Mouse (Mus musculus) kidney, postnatal 0 days (tissue): ENCODE measurements around the gene Cbx6. TPM values are rescaled to one million over a fixed set of nuclear protein-coding genes. Genes with fewer than 3 reads are reported as not detected.

Experiments used
- ATAC-seq: fragments of 200-750 bp; cut with Nextera tagmentation; replicated peaks from 2 replicates; pipeline ENCODE4 v1.8.0; 2017; ENCODE audit warnings: low read depth, moderate number of reproducible peaks, moderate TSS enrichment, moderate library complexity; ENCODE audit not compliant: low FRiP score
- DNase-seq: peaks from one replicate; pipeline ENCODE4 v3.0.0-alpha.2; 2016; ENCODE audit warnings: low spot score
- H3K27ac ChIP-seq: fragments of 300-500 bp; sonication (generic); 2 replicates; pipeline ENCODE4 v1.5.1; 2014; ENCODE audit warnings: mild to moderate bottlenecking
- H3K27me3 ChIP-seq: fragments of 300-500 bp; sonication (generic); 2 replicates; pipeline ENCODE4 v1.6.1; 2014; ENCODE audit warnings: low read length, mixed read lengths; ENCODE audit not compliant: insufficient read depth
- H3K36me3 ChIP-seq: fragments of 300-500 bp; sonication (generic); 2 replicates; pipeline ENCODE4 v1.6.1; 2014; ENCODE audit warnings: low read length, mixed read lengths; ENCODE audit not compliant: insufficient read depth
- H3K4me1 ChIP-seq: fragments of 300-500 bp; sonication (generic); replicated peaks from 2 replicates; pipeline ENCODE4 v1.6.1; 2014; ENCODE audit warnings: antibody characterized with exemption, low read length, mixed read lengths; ENCODE audit not compliant: insufficient read depth
- H3K4me2 ChIP-seq: fragments of 300-500 bp; sonication (generic); 2 replicates; pipeline ENCODE4 v1.6.1; 2014; ENCODE audit warnings: mild to moderate bottlenecking, low read length, moderate library complexity, mixed read lengths
- H3K4me3 ChIP-seq: fragments of 300-500 bp; sonication (generic); replicated peaks from 2 replicates; pipeline ENCODE4 v1.5.1; 2014; ENCODE audit warnings: low read depth, low read length
- H3K9ac ChIP-seq: fragments of 300-500 bp; sonication (generic); 2 replicates; pipeline ENCODE4 v1.6.1; 2014; ENCODE audit warnings: low read depth, low read length
- H3K9me3 ChIP-seq: fragments of 300-500 bp; sonication (generic); replicated peaks from 2 replicates; pipeline ENCODE4 v1.6.1; 2016; ENCODE audit warnings: low read length, inconsistent platforms, mixed read lengths
- CTCF ChIP-seq: IDR thresholded peaks from 2 replicates; pipeline ENCODE4 v1.5.1; 2016; ENCODE audit warnings: antibody characterized with exemption, low read depth, mild to moderate bottlenecking, moderate library complexity
- WGBS: fragments of 180-500 bp; shearing (Covaris S2); extraction: QIAGEN DNeasy Blood & Tissue Kit; methylation state at CpG from one replicate; pipeline ENCODE4 v1.1.7; 2014; 5-methylcytosine and 5-hydroxymethylcytosine counted together
- polyA plus RNA-seq: library from polyadenylated mRNA; unstranded; fragments of >200 nt; fragmentation: Nextera tagmentation; extraction: Ambion mirVana; gene quantifications from 2 replicates; pipeline ENCODE4 v1.2.1, GENCODE M21; 2015

Cbx6 gene
- polyA plus RNA-seq, 1 experiment from 2014 or later: 39.0 TPM

- TF ChIP-seq CTCF: no peak
- Histone ChIP-seq H3K9ac (no peak overlapping the region), H3K27ac (no peak overlapping the region), H3K9me3 (no peaks in the 10 kb centered on the region), H3K4me1 (0 out of 2 replicates have a peak, but pooled peaks cover 3% of the 10 kb centered on the region), H3K27me3 (peaks cover 24% of the 10 kb centered on the region), H3K4me2 (no peak overlapping the region), H3K4me3 (no peak overlapping the region), H3K36me3 (no peaks in the 10 kb centered on the region)
- 43% methylated on average over 1 of the region's 1 CpGs for WGBS
- DNase-seq (no peak), ATAC-seq (no peak)
Measured at GRCm38 (mm10) chr15:79807050-79807449, 27.4 kb downstream of the Cbx6 start.

GRCm38 (mm10) chr15:79805246-79805645, 29.2 kb downstream of the Cbx6 start:
- H3K9ac ChIP-seq: no peak overlapping the region
- DNase-seq (no peak), ATAC-seq (no peak)
- 0 out of 2 replicates have a peak, but pooled peaks cover 3% of the 10 kb centered on the region for H3K4me1 ChIP-seq
- TF ChIP-seq CTCF: no peak
- no peak overlapping the region; the same call in 1 of the 2 replicates for H3K4me2 ChIP-seq
- H3K9me3 ChIP-seq: no peaks in the 10 kb centered on the region
- no peak overlapping the region for H3K27ac ChIP-seq
- H3K4me3 ChIP-seq: no peak overlapping the region
- H3K36me3 ChIP-seq: no peaks in the 10 kb centered on the region
- H3K27me3 ChIP-seq: peaks cover 24% of the 10 kb centered on the region
- WGBS: 25% methylated on average over 8 of the region's 8 CpGs

GRCm38 (mm10) chr15:79804352-79805071, 30.0 kb downstream of the Cbx6 start, which contains the start of gene Nptxr:
Gene Nptxr (minus strand): TSS chr15:79804766.
- Histone ChIP-seq H3K27me3 (peaks cover 27% of the 10 kb centered on the region), H3K9ac (peak within 1 kb of the TSS; percentile 56), H3K27ac (no peak within 1 kb of the TSS), H3K4me3 (peak within 1 kb of the TSS; percentile 50), H3K9me3 (no peaks in the 10 kb centered on the region), H3K36me3 (no peaks in the 10 kb centered on the region), H3K4me1 (0 out of 2 replicates have a peak, but pooled peaks cover 3% of the 10 kb centered on the region), H3K4me2 (peak within 1 kb of the TSS; percentile 88)
- DNase-seq (peak; percentile 50), ATAC-seq (peak; percentile 66)
- TF ChIP-seq CTCF: no peak
- WGBS: under 1% methylated on average over 70 of the region's 91 CpGs

- Histone ChIP-seq H3K4me1 (0 out of 2 replicates have a peak, but pooled peaks cover 3% of the 10 kb centered on the region), H3K9ac (0 out of 2 replicates have a peak overlapping the region, but pooled peaks have one; percentile 56), H3K27me3 (peaks cover 27% of the 10 kb centered on the region), H3K9me3 (no peaks in the 10 kb centered on the region), H3K4me2 (peak overlapping the region; percentile 88), H3K36me3 (no peaks in the 10 kb centered on the region), H3K27ac (no peak overlapping the region), H3K4me3 (peak overlapping the region; percentile 50)
- ATAC-seq (peak; percentile 35; the same call in 1 of the 2 replicates), DNase-seq (peak; percentile 33)
- TF ChIP-seq CTCF: no peak
- 4% methylated on average over 64 of the region's 81 CpGs for WGBS
Measured at GRCm38 (mm10) chr15:79803533-79804351, 30.7 kb downstream of the Cbx6 start.

DNA sequence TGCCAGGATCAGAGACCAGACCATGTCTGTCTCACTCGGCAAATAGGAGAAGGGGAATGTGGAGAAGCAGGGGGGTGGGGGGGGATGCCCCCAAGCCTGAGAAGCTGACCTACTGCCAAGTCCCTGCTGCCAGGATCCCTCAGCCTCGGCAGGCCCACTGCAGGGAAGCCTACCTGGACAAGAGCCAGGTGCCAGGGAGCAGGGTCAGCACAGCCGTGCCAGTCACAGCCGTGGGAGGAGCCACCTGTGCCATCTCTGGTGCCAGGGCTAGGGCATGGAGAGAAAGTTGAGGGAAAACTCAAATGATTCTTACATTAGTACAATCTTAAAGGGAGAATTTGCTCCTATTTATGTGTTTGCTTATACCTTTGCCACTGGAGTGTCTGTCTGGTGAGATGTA, 32.2 kb downstream of the Cbx6 start:
- H3K4me2 ChIP-seq: no peak overlapping the region
- TF ChIP-seq CTCF: no peak
- H3K9ac ChIP-seq: no peak overlapping the region
- H3K9me3 ChIP-seq: no peaks in the 10 kb centered on the region
- H3K36me3 ChIP-seq: no peaks in the 10 kb centered on the region
- H3K27me3 ChIP-seq: peaks cover 27% of the 10 kb centered on the region
- DNase-seq: no peak
- no peak overlapping the region for H3K4me3 ChIP-seq
- no peak overlapping the region for H3K27ac ChIP-seq
- no peak for ATAC-seq
- WGBS: 57% methylated on average over 4 of the region's 4 CpGs
- 0 out of 2 replicates have a peak, but pooled peaks cover 3% of the 10 kb centered on the region for H3K4me1 ChIP-seq

DNA sequence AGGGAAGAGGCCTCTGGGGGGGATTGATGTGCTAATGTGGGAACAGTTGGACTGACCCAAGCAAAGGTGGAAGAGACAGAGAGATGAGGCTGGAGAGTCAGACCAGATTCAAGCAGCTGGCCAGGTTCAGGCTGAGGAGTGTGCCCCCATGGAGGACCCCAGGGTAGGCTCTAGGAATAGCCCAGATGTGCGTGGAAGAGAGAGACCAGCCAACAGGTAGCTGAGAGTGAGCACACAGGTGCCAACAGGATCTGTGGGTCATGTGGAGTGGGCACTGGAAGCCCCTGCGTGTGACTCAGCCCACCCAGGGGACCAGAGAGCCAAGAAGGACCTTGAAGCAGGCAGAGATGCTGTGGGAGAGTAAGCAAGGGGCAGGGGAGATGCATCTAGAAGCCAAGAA, 32.8 kb downstream of the Cbx6 start:
- H3K4me3 ChIP-seq: no peak overlapping the region
- no peaks in the 10 kb centered on the region for H3K9me3 ChIP-seq
- peaks cover 27% of the 10 kb centered on the region for H3K27me3 ChIP-seq
- no peaks in the 10 kb centered on the region for H3K36me3 ChIP-seq
- no peak overlapping the region for H3K27ac ChIP-seq
- H3K9ac ChIP-seq: no peak overlapping the region
- TF ChIP-seq CTCF: no peak
- WGBS: 70% methylated on average over 2 of the region's 2 CpGs
- no peak overlapping the region for H3K4me2 ChIP-seq
- 0 out of 2 replicates have a peak, but pooled peaks cover 3% of the 10 kb centered on the region for H3K4me1 ChIP-seq
- no peak for ATAC-seq
- DNase-seq: no peak
